22 mouse cellular contexts compared by ENCODE assay signal in genomic region chr19:41381581-41382239, GRCm38 (mm10). TPM values are rescaled to one million over a fixed set of nuclear protein-coding genes. Genes with fewer than 3 reads are reported as not detected.
DNase-seq lines count a peak whose midpoint lies in the region; ATAC-seq and TF ChIP-seq lines count a peak whose summit lies in the region.
"Had no signal": no experiment of that assay in that cellular context is flagged by ENCODE, and none has a peak within 500 bp of the region (broad histone marks: within the 10 kb centered on the region; RNA-seq: fewer than 3 reads in every experiment).

No protein-coding gene starts in this region.

- peaks cover 2% of the 10 kb centered on the region; the same call in 1 of the 2 replicates for H3K27me3 ChIP-seq in forebrain, embryonic 11.5 days (ENCODE audit: control insufficient read depth, insufficient read depth, low read length)

- H3K27ac ChIP-seq in bone marrow, adult 2 months (ENCODE audit: control insufficient read depth, insufficient read depth, low read depth, low read length, poor library complexity) = peak overlapping the region; percentile 68
- peak overlapping the region; percentile 91 for H3K27ac ChIP-seq in macrophage
- no peak overlapping the region for H3K27ac ChIP-seq in forebrain, embryonic 11.5 days (ENCODE audit: low read depth, low read length)
- H3K27ac ChIP-seq: forebrain, embryonic 13.5 days; hindbrain, embryonic 13.5 days; layer of hippocampus, adult 2 months; liver, embryonic 14.5 days; midbrain, embryonic 13.5 days; neural tube, embryonic 15.5 days had no signal

- H3K9me3 ChIP-seq in forebrain, embryonic 11.5 days (ENCODE audit: control insufficient read depth, low read length) = no peaks in the 10 kb centered on the region
- H3K9me3 ChIP-seq: forebrain, embryonic 13.5 days; hindbrain, embryonic 13.5 days; midbrain, embryonic 13.5 days; neural tube, embryonic 15.5 days had no signal

- H3K4me1 ChIP-seq in bone marrow, adult 2 months (ENCODE audit: control insufficient read depth, insufficient read depth, low read length) = peaks cover 9% of the 10 kb centered on the region
- peaks cover 3% of the 10 kb centered on the region; the same call in 1 of the 2 replicates for H3K4me1 ChIP-seq in forebrain, embryonic 11.5 days (replicated peaks; ENCODE audit: control insufficient read depth, insufficient read depth, low read length)

- H3K4me2 ChIP-seq in forebrain, embryonic 11.5 days (ENCODE audit: low read depth, low read length, severe bottlenecking) = no peak overlapping the region
- H3K4me2 ChIP-seq: forebrain, embryonic 13.5 days; hindbrain, embryonic 13.5 days; midbrain, embryonic 13.5 days; neural tube, embryonic 15.5 days had no signal

- H3K4me3 ChIP-seq in bone marrow, adult 2 months (replicated peaks; ENCODE audit: control insufficient read depth, low read depth, low read length) = peak overlapping the region; percentile 4
- peak overlapping the region; percentile 95 for H3K4me3 ChIP-seq in macrophage (ENCODE audit: inconsistent target)
- no peak overlapping the region for H3K4me3 ChIP-seq in forebrain, embryonic 11.5 days (ENCODE audit: low read depth, low read length)
- H3K4me3 ChIP-seq: forebrain, embryonic 13.5 days; hindbrain, embryonic 13.5 days; layer of hippocampus, adult 2 months; midbrain, embryonic 13.5 days; neural tube, embryonic 15.5 days had no signal

- peaks cover 81% of the 10 kb centered on the region for H3K79me2 ChIP-seq in macrophage (ENCODE audit: inconsistent target)

- no peak overlapping the region for H3K9ac ChIP-seq in forebrain, embryonic 11.5 days (ENCODE audit: low read length)
- H3K9ac ChIP-seq: forebrain, embryonic 13.5 days; hindbrain, embryonic 13.5 days; liver, embryonic 14.5 days; midbrain, embryonic 13.5 days; neural tube, embryonic 15.5 days had no signal

- no peak for TF ChIP-seq CTCF in bone marrow, adult 2 months (IDR thresholded peaks at IDR 0.05; ENCODE audit: control insufficient read depth, insufficient read depth, low read length)

- peaks cover 18% of the 10 kb centered on the region for H3K36me3 ChIP-seq in macrophage (ENCODE audit: inconsistent target)
- H3K36me3 ChIP-seq in forebrain, embryonic 11.5 days (ENCODE audit: control insufficient read depth, insufficient read depth, low read length) = no peaks in the 10 kb centered on the region
- H3K36me3 ChIP-seq: hindbrain, embryonic 13.5 days; midbrain, embryonic 13.5 days; neural tube, embryonic 15.5 days had no signal

- WGBS in bone marrow, adult 2 months = 53% methylated on average over 9 of the region's 9 CpGs
- 55% methylated on average over 7 of the region's 9 CpGs for WGBS in macrophage (ENCODE audit: missing documents)
- WGBS in forebrain, embryonic 11.5 days = 75% methylated on average over 9 of the region's 9 CpGs

- TF ChIP-seq POLR2A in bone marrow, adult 2 months (IDR thresholded peaks at IDR 0.05; ENCODE audit: borderline replicate concordance, control insufficient read depth, low read depth, low read length) = no peak

- no peak for ATAC-seq in forebrain, embryonic 11.5 days (replicated peaks; ENCODE audit: low FRiP score)
- ATAC-seq in megakaryocyte-erythroid progenitor cell, adult 5-6 weeks (replicated peaks; ENCODE audit: low FRiP score, low TSS enrichment, poor library complexity, severe bottlenecking) = no peak
- ATAC-seq: forebrain, embryonic 13.5 days; midbrain, embryonic 13.5 days had no signal

- peak; percentile 34 for DNase-seq in layer of hippocampus, adult 9-11 months
- no peak for DNase-seq in layer of hippocampus, postnatal 10 days (ENCODE audit: low spot score in 2 of 2)
- peak; percentile 85 for DNase-seq in A20 (ENCODE audit: low read depth, low spot score)
- no peak for DNase-seq in forebrain, embryonic 11.5 days (ENCODE audit: low spot score)
- DNase-seq: adrenal gland, adult 8-10 months; cerebellum, postnatal 14 days; embryo, embryonic 11 days; gastrocnemius, postnatal 25 days; heart, postnatal 10 days; kidney, postnatal 10 days; lung, postnatal 36 days; retina, postnatal 1 day; right cerebral cortex, postnatal 4 days had no signal

RNA-seq across cellular contexts. Expression of gene Pik3ap1, which starts 3.2 kb away (rescaled TPM):
- 1 to 10 TPM; 1.9 TPM for total RNA-seq in layer of hippocampus, postnatal 10 days (2021)
- polyA plus RNA-seq in bone marrow, adult 2 months (2011; ENCODE audit: insufficient read depth, insufficient read length, low replicate concordance, missing spikeins) = 10.0 and 19.2 TPM in 2 replicates
- total RNA-seq in macrophage (2018; cell fraction: chromatin; rRNA removed) = 1,000 to 10,000 TPM in 4 of 26 experiments, 100 to 1,000 TPM in 22; 407 to 1,215 (median 770) TPM
- total RNA-seq in macrophage (2018; cell fraction: cytosol; rRNA removed) = 1,000 to 10,000 TPM in 2 of 26 experiments, 100 to 1,000 TPM in 24; 359 to 1,029 (median 645) TPM
- 100 to 1,000 TPM; 383 to 992 (median 819) TPM for total RNA-seq in macrophage (2018; cell fraction: nucleus; rRNA removed)
- polyA plus RNA-seq in macrophage (2018) = 244 to 547 TPM (median 285 TPM) in 3 replicates
- polyA plus RNA-seq in forebrain, embryonic 11.5 days (2014; fragmentation: Nextera tagmentation; extraction: Ambion mirVana) = 3.0 and 3.3 TPM in 2 replicates
- 1.5 and 2.3 TPM in 2 replicates for total RNA-seq in megakaryocyte-erythroid progenitor cell, adult 5-6 weeks (2014; fragmentation: Nextera tagmentation)
- total RNA-seq in megakaryocyte-erythroid progenitor cell, adult 5-6 weeks (2017) = 1.2 and 1.4 TPM in 2 replicates

Comparison
In these comparisons a context has a peak if more than half of its experiments do, and no peak if none do; other contexts are left out.
1. DNase-seq: peak in layer of hippocampus, adult 9-11 months (single experiment) and A20 (single experiment); none in layer of hippocampus, postnatal 10 days (0 of 2) and forebrain, embryonic 11.5 days (single experiment).
2. RNA of gene Pik3ap1, which starts 3.2 kb away (polyA plus RNA-seq): 244 to 547 TPM in macrophage; 10.0 to 19.2 TPM in bone marrow, adult 2 months and 3.0 to 3.3 TPM in forebrain, embryonic 11.5 days; every median in the first group is over 10 times any median in the second.